Mouse (Mus musculus): Measurements from ENCODE around the gene Olfr1388. TPM values are rescaled to one million over a fixed set of nuclear protein-coding genes. Genes with fewer than 3 reads are reported as not detected.

Olfr1388 gene
- polyA plus RNA-seq, 1 experiment from 2014 or later = 0.06 TPM

Other genes starting within 250 kb of the Olfr1388 start
- gene Btnl9, start 249.5 kb upstream of the Olfr1388 start, polyA plus RNA-seq (2015; fragmentation: Nextera tagmentation; extraction: Ambion mirVana) = 0.76 and 1.6 TPM in 2 replicates
- 10.2 and 10.4 TPM in 2 replicates for gene Zfp62, start 233.3 kb upstream of the Olfr1388 start, polyA plus RNA-seq (2015; fragmentation: Nextera tagmentation; extraction: Ambion mirVana)
- gene Mgat1, start 192.4 kb upstream of the Olfr1388 start, polyA plus RNA-seq (2015; fragmentation: Nextera tagmentation; extraction: Ambion mirVana) = 35.1 and 45.6 TPM in 2 replicates
- gene Olfr1393, start 158.3 kb upstream of the Olfr1388 start, polyA plus RNA-seq (2015; fragmentation: Nextera tagmentation; extraction: Ambion mirVana) = not detected in 2 replicates
- not detected in 2 replicates for gene Olfr1392, start 151.3 kb upstream of the Olfr1388 start, polyA plus RNA-seq (2015; fragmentation: Nextera tagmentation; extraction: Ambion mirVana)
- gene Olfr10, start 131.9 kb upstream of the Olfr1388 start, polyA plus RNA-seq (2015; fragmentation: Nextera tagmentation; extraction: Ambion mirVana) = not detected in 2 replicates
- not detected in 2 replicates for gene Olfr1391, start 113.9 kb upstream of the Olfr1388 start, polyA plus RNA-seq (2015; fragmentation: Nextera tagmentation; extraction: Ambion mirVana)
- gene Olfr1390, start 101.4 kb upstream of the Olfr1388 start, polyA plus RNA-seq (2015; fragmentation: Nextera tagmentation; extraction: Ambion mirVana) = not detected in 2 replicates
- gene Olfr1389, start 13.6 kb upstream of the Olfr1388 start, polyA plus RNA-seq (2015; fragmentation: Nextera tagmentation; extraction: Ambion mirVana) = not detected in 2 replicates
- not detected in 2 replicates for gene Olfr1387, start 18.7 kb downstream of the Olfr1388 start, polyA plus RNA-seq (2015; fragmentation: Nextera tagmentation; extraction: Ambion mirVana)
- not detected in 2 replicates for gene Olfr1386, start 28.4 kb downstream of the Olfr1388 start, polyA plus RNA-seq (2015; fragmentation: Nextera tagmentation; extraction: Ambion mirVana)
- gene Olfr1385, start 52.4 kb downstream of the Olfr1388 start, polyA plus RNA-seq (2015; fragmentation: Nextera tagmentation; extraction: Ambion mirVana) = not detected in 2 replicates
- gene Olfr1384, start 70.1 kb downstream of the Olfr1388 start, polyA plus RNA-seq (2015; fragmentation: Nextera tagmentation; extraction: Ambion mirVana) = not detected in 2 replicates
- not detected in 2 replicates for gene Olfr1383, start 83.0 kb downstream of the Olfr1388 start, polyA plus RNA-seq (2015; fragmentation: Nextera tagmentation; extraction: Ambion mirVana)
- gene Olfr1382, start 91.6 kb downstream of the Olfr1388 start, polyA plus RNA-seq (2015; fragmentation: Nextera tagmentation; extraction: Ambion mirVana) = not detected in 2 replicates
- gene Olfr1381, start 106.8 kb downstream of the Olfr1388 start, polyA plus RNA-seq (2015; fragmentation: Nextera tagmentation; extraction: Ambion mirVana) = not detected in 2 replicates
- gene Olfr1380, start 120.3 kb downstream of the Olfr1388 start, polyA plus RNA-seq (2015; fragmentation: Nextera tagmentation; extraction: Ambion mirVana) = not detected in 2 replicates
- gene Flt4, start 172.6 kb downstream of the Olfr1388 start, polyA plus RNA-seq (2015; fragmentation: Nextera tagmentation; extraction: Ambion mirVana) = 2.9 and 3.8 TPM in 2 replicates
- gene Scgb3a1, start 227.0 kb downstream of the Olfr1388 start, polyA plus RNA-seq (2015; fragmentation: Nextera tagmentation; extraction: Ambion mirVana) = 0.20 TPM in 1 of 2 replicates, not detected in the other